Mouse (Mus musculus): ENCODE measurements at regions not wholly inside any gene's neighbourhood (a gene's known extent, or its start where the extent isn't known, plus 50 kb on each side); places are given as distances from the start of the nearest gene placed in this dataset.

GRCm38 (mm10) chr2:79543948-79544792 is 87.6 kb upstream of the Cerkl start:
- DNase-seq (ENCODE audit: low read depth, low spot score) = no peak
- TF ChIP-seq ZNF384 (IDR thresholded peaks at IDR 0.05; ENCODE audit: low read depth, low read length) (no peak), MAFK (IDR thresholded peaks at IDR 0.05; ENCODE audit: insufficient read depth, low read depth, low read length) (no peak), ZC3H11A (IDR thresholded peaks at IDR 0.05; ENCODE audit: borderline replicate concordance, low read depth, low read length) (no peak), HCFC1 (IDR thresholded peaks at IDR 0.05; ENCODE audit: borderline replicate concordance, insufficient read depth, low read length) (no peak), CHD2 (IDR thresholded peaks at IDR 0.05; ENCODE audit: low read depth, low read length) (no peak)
- Histone ChIP-seq H3K9me3 (ENCODE audit: control insufficient read depth, insufficient read depth, low read depth, low read length) (no peaks in the 10 kb centered on the region), H3K9ac (ENCODE audit: insufficient read depth, low read depth, low read length, poor library complexity, severe bottlenecking) (no peak overlapping the region), H3K4me3 (ENCODE audit: insufficient read depth in 1 of 2, low read depth in 1 of 2, low read length in 2 of 2, poor library complexity in 1 of 2, severe bottlenecking in 1 of 2) (no peak overlapping the region), H3K36me3 (ENCODE audit: control insufficient read depth, insufficient read depth, low read length, poor library complexity, severe bottlenecking) (no peaks in the 10 kb centered on the region), H3K4me1 (ENCODE audit: control insufficient read depth in 2 of 2, insufficient read depth in 2 of 2, low read length in 2 of 2, poor library complexity in 1 of 2) (no peaks in the 10 kb centered on the region), H3K27ac (ENCODE audit: insufficient read depth, low read depth, low read length, poor library complexity, severe bottlenecking) (no peak overlapping the region)
- in situ Hi-C loops (cut with MboI; ENCODE audit: low sequenced_read_pairs in 2 of 2, unreplicated experiment in 2 of 2) = no loop called here

- no peak overlapping the region for H3K9ac ChIP-seq (ENCODE audit: insufficient read depth, low read depth, low read length, poor library complexity, severe bottlenecking)
- H3K4me1 ChIP-seq (ENCODE audit: control insufficient read depth in 2 of 2, insufficient read depth in 2 of 2, low read length in 2 of 2, poor library complexity in 1 of 2) = no peaks in the 10 kb centered on the region
- H3K4me3 ChIP-seq (ENCODE audit: insufficient read depth in 1 of 2, low read depth in 1 of 2, low read length in 2 of 2, poor library complexity in 1 of 2, severe bottlenecking in 1 of 2) = no peak overlapping the region
- H3K9me3 ChIP-seq (ENCODE audit: control insufficient read depth, insufficient read depth, low read depth, low read length) = no peaks in the 10 kb centered on the region
- TF ChIP-seq MAFK (IDR thresholded peaks at IDR 0.05; ENCODE audit: insufficient read depth, low read depth, low read length) (no peak), CHD2 (IDR thresholded peaks at IDR 0.05; ENCODE audit: low read depth, low read length) (no peak), ZNF384 (IDR thresholded peaks at IDR 0.05; ENCODE audit: low read depth, low read length) (no peak), ZC3H11A (IDR thresholded peaks at IDR 0.05; ENCODE audit: borderline replicate concordance, low read depth, low read length) (no peak), HCFC1 (IDR thresholded peaks at IDR 0.05; ENCODE audit: borderline replicate concordance, insufficient read depth, low read length) (no peak)
- no peaks in the 10 kb centered on the region for H3K36me3 ChIP-seq (ENCODE audit: control insufficient read depth, insufficient read depth, low read length, poor library complexity, severe bottlenecking)
- in situ Hi-C loops (cut with MboI; ENCODE audit: low sequenced_read_pairs in 2 of 2, unreplicated experiment in 2 of 2) = no loop called here
- no peak for DNase-seq (ENCODE audit: low read depth, low spot score)
- H3K27ac ChIP-seq (ENCODE audit: insufficient read depth, low read depth, low read length, poor library complexity, severe bottlenecking) = no peak overlapping the region
Observed at GRCm38 (mm10) chr2:79544793-79545260, 88.2 kb upstream of the Cerkl start.

- TF ChIP-seq HCFC1 (IDR thresholded peaks at IDR 0.05; ENCODE audit: borderline replicate concordance, insufficient read depth, low read length) (no peak), CHD2 (IDR thresholded peaks at IDR 0.05; ENCODE audit: low read depth, low read length) (no peak), ZNF384 (IDR thresholded peaks at IDR 0.05; ENCODE audit: low read depth, low read length) (no peak), MAFK (IDR thresholded peaks at IDR 0.05; ENCODE audit: insufficient read depth, low read depth, low read length) (no peak), ZC3H11A (IDR thresholded peaks at IDR 0.05; ENCODE audit: borderline replicate concordance, low read depth, low read length) (no peak)
- in situ Hi-C loops (cut with MboI; ENCODE audit: low sequenced_read_pairs in 2 of 2, unreplicated experiment in 2 of 2) = no loop called here
- no peak overlapping the region for H3K27ac ChIP-seq (ENCODE audit: insufficient read depth, low read depth, low read length, poor library complexity, severe bottlenecking)
- no peak for DNase-seq (ENCODE audit: low read depth, low spot score)
- H3K9me3 ChIP-seq (ENCODE audit: control insufficient read depth, insufficient read depth, low read depth, low read length) = no peaks in the 10 kb centered on the region
- no peak overlapping the region for H3K9ac ChIP-seq (ENCODE audit: insufficient read depth, low read depth, low read length, poor library complexity, severe bottlenecking)
- no peaks in the 10 kb centered on the region for H3K36me3 ChIP-seq (ENCODE audit: control insufficient read depth, insufficient read depth, low read length, poor library complexity, severe bottlenecking)
- no peak overlapping the region for H3K4me3 ChIP-seq (ENCODE audit: insufficient read depth in 1 of 2, low read depth in 1 of 2, low read length in 2 of 2, poor library complexity in 1 of 2, severe bottlenecking in 1 of 2)
- H3K4me1 ChIP-seq (ENCODE audit: control insufficient read depth in 2 of 2, insufficient read depth in 2 of 2, low read length in 2 of 2, poor library complexity in 1 of 2) = no peaks in the 10 kb centered on the region
Observed at GRCm38 (mm10) chr2:79546206-79546605, 88.9 kb upstream of the Itprid2 start.

DNA sequence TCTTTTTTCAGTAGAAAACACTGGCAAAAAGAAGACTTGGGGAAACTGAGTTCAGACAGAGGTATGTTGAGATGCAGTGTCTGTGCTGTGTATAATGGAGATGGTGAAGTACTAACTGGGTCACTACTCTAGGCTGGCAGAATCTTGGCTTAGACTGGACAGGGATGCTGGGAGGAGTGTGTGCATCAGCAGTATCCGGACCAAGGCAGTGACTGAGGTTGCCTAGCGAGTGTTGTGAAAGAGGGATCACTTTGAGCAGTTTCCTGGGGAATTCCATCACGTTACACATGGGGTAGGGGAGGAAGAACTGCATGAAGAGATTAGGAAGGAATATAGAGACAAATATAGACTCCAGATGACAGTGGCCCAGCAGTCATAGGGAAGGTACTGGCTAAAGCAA is 87.9 kb upstream of the Itprid2 start:
- H3K4me3 ChIP-seq (ENCODE audit: insufficient read depth in 1 of 2, low read depth in 1 of 2, low read length in 2 of 2, poor library complexity in 1 of 2, severe bottlenecking in 1 of 2) = no peak overlapping the region
- no peaks in the 10 kb centered on the region for H3K36me3 ChIP-seq (ENCODE audit: control insufficient read depth, insufficient read depth, low read length, poor library complexity, severe bottlenecking)
- no peaks in the 10 kb centered on the region for H3K4me1 ChIP-seq (ENCODE audit: control insufficient read depth in 2 of 2, insufficient read depth in 2 of 2, low read length in 2 of 2, poor library complexity in 1 of 2)
- no peak overlapping the region for H3K9ac ChIP-seq (ENCODE audit: insufficient read depth, low read depth, low read length, poor library complexity, severe bottlenecking)
- TF ChIP-seq ZNF384 (IDR thresholded peaks at IDR 0.05; ENCODE audit: low read depth, low read length) (no peak), ZC3H11A (IDR thresholded peaks at IDR 0.05; ENCODE audit: borderline replicate concordance, low read depth, low read length) (no peak), HCFC1 (IDR thresholded peaks at IDR 0.05; ENCODE audit: borderline replicate concordance, insufficient read depth, low read length) (no peak), CHD2 (IDR thresholded peaks at IDR 0.05; ENCODE audit: low read depth, low read length) (no peak), MAFK (IDR thresholded peaks at IDR 0.05; ENCODE audit: insufficient read depth, low read depth, low read length) (no peak)
- no peaks in the 10 kb centered on the region for H3K9me3 ChIP-seq (ENCODE audit: control insufficient read depth, insufficient read depth, low read depth, low read length)
- DNase-seq (ENCODE audit: low read depth, low spot score) = no peak
- H3K27ac ChIP-seq (ENCODE audit: insufficient read depth, low read depth, low read length, poor library complexity, severe bottlenecking) = no peak overlapping the region
- in situ Hi-C loops (cut with MboI; ENCODE audit: low sequenced_read_pairs in 2 of 2, unreplicated experiment in 2 of 2) = no loop called here

Data from ES-E14 (cell line).